In the genomic region with DNA sequence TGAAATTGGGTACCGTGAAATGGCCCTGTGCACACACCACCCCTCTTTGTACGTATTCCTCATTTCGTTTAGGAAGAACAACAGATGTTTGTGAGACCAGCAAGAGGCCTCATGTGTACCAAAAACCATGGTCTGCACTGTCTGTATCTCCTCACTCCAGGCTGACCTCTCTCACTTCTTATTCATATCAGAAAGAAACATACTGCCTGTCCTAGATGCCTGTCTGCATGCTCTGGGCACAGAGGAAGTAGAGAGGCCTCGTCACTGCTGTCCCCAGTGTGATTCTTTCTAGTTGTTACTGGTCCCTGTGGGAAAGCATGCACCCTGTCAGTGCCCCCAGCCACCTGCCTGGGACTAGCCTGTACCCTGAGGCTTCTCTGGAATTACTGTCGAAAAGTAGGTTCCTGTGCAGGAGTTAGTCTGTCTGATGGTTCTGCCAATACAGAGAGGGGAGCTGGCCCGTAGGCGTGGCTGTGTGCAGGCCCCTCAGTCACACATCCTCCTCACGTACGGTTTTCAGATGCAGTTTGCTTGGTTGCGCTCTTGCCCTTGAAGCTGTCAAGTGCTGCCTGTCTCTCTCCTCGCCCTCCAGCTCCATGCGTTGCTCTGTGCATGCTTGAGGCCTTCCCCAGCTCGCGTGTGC, we compare ENCODE assay signal across 16 mouse cellular contexts.
DNase-seq lines count a peak whose midpoint lies in the region; ATAC-seq and TF ChIP-seq lines count a peak whose summit lies in the region.
"Had no signal": no experiment of that assay in that cellular context is flagged by ENCODE, and none has a peak within 500 bp of the region (broad histone marks: within the 10 kb centered on the region; RNA-seq: fewer than 3 reads in every experiment).

No protein-coding gene starts in this region.

- WGBS in heart, embryonic 16.5 days = 70% methylated on average over 14 of the region's 14 CpGs
- WGBS in liver, embryonic 14.5 days (ENCODE audit: insufficient replicate concordance) = 41% methylated on average over 14 of the region's 14 CpGs

- TF ChIP-seq EP300 in liver, embryonic 14.5 days (IDR thresholded peaks at IDR 0.05; ENCODE audit: low read depth) = peak; percentile 88

- H3K4me3 ChIP-seq in heart, embryonic 16.5 days (ENCODE audit: low read length) = no peak overlapping the region
- H3K4me3 ChIP-seq in G1E (ENCODE audit: low read depth, low read length) = peak overlapping the region; percentile 64; the same call in 1 of the 2 replicates
- no peak overlapping the region for H3K4me3 ChIP-seq in liver, embryonic 14.5 days (ENCODE audit: insufficient read depth in 1 of 2, low read depth in 2 of 2, low read length in 2 of 2)
- H3K4me3 ChIP-seq: embryonic facial prominence, embryonic 13.5 days; neural tube, embryonic 13.5 days had no signal

- peaks cover 14% of the 10 kb centered on the region for H3K4me1 ChIP-seq in heart, embryonic 16.5 days (ENCODE audit: control insufficient read depth, insufficient read depth, low read length)
- H3K4me1 ChIP-seq in G1E (ENCODE audit: insufficient read depth, low read depth, low read length) = peaks cover 73% of the 10 kb centered on the region
- peaks cover 16 to 33% of the 10 kb centered on the region in 2 experiments for H3K4me1 ChIP-seq in liver, embryonic 14.5 days (replicated peaks; ENCODE audit: control insufficient read depth in 2 of 2, insufficient read depth in 2 of 2, low read length in 1 of 2)

- no peak overlapping the region for H3K9ac ChIP-seq in heart, embryonic 16.5 days (ENCODE audit: low read length)
- H3K9ac ChIP-seq in liver, embryonic 14.5 days (replicated peaks) = peak overlapping the region; percentile 31; the same call in 1 of the 2 replicates
- H3K9ac ChIP-seq: embryonic facial prominence, embryonic 13.5 days; neural tube, embryonic 13.5 days had no signal

- H3K4me2 ChIP-seq in heart, embryonic 16.5 days (ENCODE audit: low read depth, low read length) = no peak overlapping the region
- peak overlapping the region; percentile 9 for H3K4me2 ChIP-seq in liver, embryonic 14.5 days (ENCODE audit: low read depth)
- H3K4me2 ChIP-seq: embryonic facial prominence, embryonic 13.5 days; neural tube, embryonic 13.5 days had no signal

- no peak for TF ChIP-seq CTCF in G1E (IDR thresholded peaks at IDR 0.05; ENCODE audit: low read depth, low read length)
- TF ChIP-seq CTCF in liver, embryonic 14.5 days (IDR thresholded peaks at IDR 0.05; ENCODE audit: low read depth) = no peak

- H3K27me3 ChIP-seq in heart, embryonic 16.5 days (ENCODE audit: control insufficient read depth, insufficient read depth, low read length) = no peaks in the 10 kb centered on the region
- no peaks in the 10 kb centered on the region for H3K27me3 ChIP-seq in G1E (ENCODE audit: insufficient read depth, low read length)
- no peaks in the 10 kb centered on the region for H3K27me3 ChIP-seq in liver, embryonic 14.5 days (ENCODE audit: control insufficient read depth, insufficient read depth, low read length)
- H3K27me3 ChIP-seq: embryonic facial prominence, embryonic 13.5 days; neural tube, embryonic 13.5 days; Patski had no signal

- DNase-seq in heart, postnatal 10 days = no peak
- peak; percentile 74 for DNase-seq in G1E (ENCODE audit: low spot score)
- peak; percentile 53 for DNase-seq in c-Kit-positive CD71-positive TER-119-negative erythroid progenitor cells, embryonic 14.5 days (ENCODE audit: low read depth)
- peak; percentile 53 to 65 (median 64) for DNase-seq in liver, embryonic 14.5 days (ENCODE audit: low read depth in 3 of 3, low spot score in 3 of 3)
- DNase-seq in spleen, postnatal 4 days (ENCODE audit: low spot score in 2 of 2) = no peak
- DNase-seq in frontal cortex, postnatal 25 days (ENCODE audit: low spot score in 2 of 2) = no peak
- DNase-seq: cerebellum, adult 11-12 months; kidney, adult 8-10 months; layer of hippocampus, postnatal 36 days; lung, adult 18-20 months; thymus, adult 2 months had no signal

- intact Hi-C loops in heart, postnatal 10 days (cut with DNase I) = no loop called here

- no peak for ATAC-seq in heart, embryonic 16.5 days (replicated peaks; ENCODE audit: extremely low read depth, insufficient read depth, low FRiP score)
- peak; percentile 90 for ATAC-seq in G1E (ENCODE audit: extremely low read depth, insufficient number of reproducible peaks, low FRiP score, poor library complexity, severe bottlenecking)
- ATAC-seq in liver, embryonic 14.5 days (ENCODE audit: insufficient read depth) = peak; percentile 96
- ATAC-seq: hindbrain, embryonic 16.5 days; Patski had no signal

- H3K36me3 ChIP-seq in heart, embryonic 16.5 days (ENCODE audit: control insufficient read depth, insufficient read depth) = peaks cover 63% of the 10 kb centered on the region
- peaks cover 86% of the 10 kb centered on the region for H3K36me3 ChIP-seq in G1E (replicated peaks)
- peaks cover 66% of the 10 kb centered on the region for H3K36me3 ChIP-seq in liver, embryonic 14.5 days (replicated peaks; ENCODE audit: control insufficient read depth, insufficient read depth, low read depth)

- H3K27ac ChIP-seq in heart, embryonic 16.5 days (ENCODE audit: low read length) = peak overlapping the region; percentile 37; the same call in 1 of the 2 replicates
- H3K27ac ChIP-seq in liver, embryonic 14.5 days = peak overlapping the region; percentile 71
- H3K27ac ChIP-seq: embryonic facial prominence, embryonic 13.5 days; neural tube, embryonic 13.5 days had no signal

- H3K9me3 ChIP-seq in heart, embryonic 16.5 days (replicated peaks; ENCODE audit: control insufficient read depth, low read length) = no peaks in the 10 kb centered on the region
- H3K9me3 ChIP-seq in G1E (replicated peaks) = no peaks in the 10 kb centered on the region
- H3K9me3 ChIP-seq in liver, embryonic 14.5 days (ENCODE audit: control insufficient read depth, low read length) = no peaks in the 10 kb centered on the region
- H3K9me3 ChIP-seq: embryonic facial prominence, embryonic 13.5 days; neural tube, embryonic 13.5 days had no signal

Comparison
In these comparisons a context has a peak if more than half of its experiments do, and no peak if none do; other contexts are left out.
1. DNase-seq: peak in G1E (single experiment), c-Kit-positive CD71-positive TER-119-negative erythroid progenitor cells, embryonic 14.5 days (single experiment) and liver, embryonic 14.5 days (3 of 3); none in heart, postnatal 10 days (0 of 2), spleen, postnatal 4 days (0 of 2) and frontal cortex, postnatal 25 days (0 of 2).